Mouse (Mus musculus) liver, embryonic 11.5 days (tissue): ENCODE data around the gene Dst. TPM values are rescaled to one million over a fixed set of nuclear protein-coding genes. Genes with fewer than 3 reads are reported as not detected.
A peak's percentile ranks its signal among the peaks of the same experiment; 100 is the strongest.

Source experiments
- ATAC-seq: fragments of 200-750 bp; cut with Nextera tagmentation; replicated peaks from 2 replicates; pipeline ENCODE4 v1.8.0; 2017; ENCODE audit warnings: moderate number of reproducible peaks, mild to moderate bottlenecking, moderate TSS enrichment, moderate library complexity; ENCODE audit not compliant: low FRiP score
- DNase-seq: peaks from one replicate; pipeline ENCODE4 v3.0.0-alpha.2; 2017; ENCODE audit warnings: low spot score
- H3K27ac ChIP-seq: fragments of 300-500 bp; sonication (generic); 2 replicates; pipeline ENCODE4 v1.5.1; 2014; ENCODE audit warnings: mild to moderate bottlenecking, low read depth, low read length, control low read depth
- H3K27me3 ChIP-seq: fragments of 300-500 bp; sonication (generic); replicated peaks from 2 replicates; pipeline ENCODE4 v1.6.1; 2014; ENCODE audit warnings: low read length, mixed read lengths; ENCODE audit not compliant: control insufficient read depth, insufficient read depth
- H3K36me3 ChIP-seq: fragments of 300-500 bp; sonication (generic); 2 replicates; pipeline ENCODE4 v1.6.1; 2014; ENCODE audit warnings: mild to moderate bottlenecking, low read length, moderate library complexity, mixed read lengths; ENCODE audit not compliant: control insufficient read depth, insufficient read depth
- H3K4me1 ChIP-seq: fragments of 300-500 bp; sonication (generic); replicated peaks from 2 replicates; pipeline ENCODE4 v1.6.1; 2014; ENCODE audit warnings: low read length, mixed read lengths; ENCODE audit not compliant: control insufficient read depth, insufficient read depth
- H3K4me2 ChIP-seq: fragments of 300-500 bp; sonication (generic); 2 replicates; pipeline ENCODE4 v1.6.1; 2014; ENCODE audit warnings: mild to moderate bottlenecking, control low read depth, moderate library complexity
- H3K4me3 ChIP-seq: fragments of 300-500 bp; sonication (generic); 2 replicates; pipeline ENCODE4 v1.5.1; 2014; ENCODE audit warnings: low read depth, low read length, control low read depth
- H3K9ac ChIP-seq: fragments of 300-500 bp; sonication (generic); 2 replicates; pipeline ENCODE4 v1.6.1; 2014; ENCODE audit warnings: low read depth, low read length, control low read depth
- H3K9me3 ChIP-seq: fragments of 300-500 bp; sonication (generic); 2 replicates; pipeline ENCODE4 v1.6.1; 2016; ENCODE audit warnings: low read length, inconsistent platforms, mixed read lengths; ENCODE audit not compliant: control insufficient read depth
- WGBS: fragments of 180-500 bp; shearing (Covaris S2); extraction: QIAGEN DNeasy Blood & Tissue Kit; methylation state at CpG from one replicate; pipeline ENCODE4 v1.1.7; 2014; 5-methylcytosine and 5-hydroxymethylcytosine counted together
- polyA plus RNA-seq: library from polyadenylated mRNA; unstranded; fragments of >200 nt; fragmentation: Nextera tagmentation; extraction: Ambion mirVana; gene quantifications from 2 replicates; pipeline ENCODE4 v1.2.1, GENCODE M21; 2014

Dst gene
- polyA plus RNA-seq, 1 experiment from 2014 or later, result 9.4 TPM

GRCm38 (mm10) chr1:34189318-34189717, 281.3 kb downstream of the Dst start:
- H3K4me2 ChIP-seq, result no peak overlapping the region
- no peak overlapping the region for H3K9ac ChIP-seq
- H3K27ac ChIP-seq, result no peak overlapping the region
- DNase-seq, result no peak
- H3K4me1 ChIP-seq, result no peaks in the 10 kb centered on the region
- H3K9me3 ChIP-seq, result no peaks in the 10 kb centered on the region
- no peaks in the 10 kb centered on the region for H3K36me3 ChIP-seq
- no peak overlapping the region for H3K4me3 ChIP-seq
- WGBS, result 86% methylated on average over 14 of the region's 14 CpGs
- no peaks in the 10 kb centered on the region for H3K27me3 ChIP-seq
- ATAC-seq, result no peak

DNA sequence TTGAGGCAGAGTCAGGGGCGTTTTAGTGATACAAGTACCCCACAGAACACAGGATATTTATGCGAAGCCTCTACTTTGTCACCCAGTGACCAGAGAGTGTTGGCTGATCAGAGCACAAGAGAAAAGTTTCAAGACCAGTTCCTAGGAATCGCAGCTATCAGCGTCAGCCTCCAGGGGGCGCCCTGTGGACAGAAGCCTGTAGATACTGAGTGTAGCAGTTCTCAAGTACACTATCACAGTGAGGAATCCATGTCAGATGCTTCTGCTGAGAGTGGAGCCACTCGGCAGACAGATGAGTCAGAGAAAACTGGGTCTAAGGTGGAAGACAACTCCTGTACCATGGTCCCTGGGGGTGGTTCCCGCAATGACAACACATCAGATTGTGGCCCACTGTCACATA, 281.9 kb downstream of the Dst start:
- Histone ChIP-seq H3K4me3 (no peak overlapping the region), H3K4me1 (no peaks in the 10 kb centered on the region), H3K9ac (no peak overlapping the region), H3K36me3 (no peaks in the 10 kb centered on the region), H3K27me3 (no peaks in the 10 kb centered on the region), H3K9me3 (no peaks in the 10 kb centered on the region), H3K27ac (no peak overlapping the region), H3K4me2 (no peak overlapping the region)
- DNase-seq, result no peak
- 58% methylated on average over 7 of the region's 7 CpGs for WGBS
- no peak for ATAC-seq

DNA sequence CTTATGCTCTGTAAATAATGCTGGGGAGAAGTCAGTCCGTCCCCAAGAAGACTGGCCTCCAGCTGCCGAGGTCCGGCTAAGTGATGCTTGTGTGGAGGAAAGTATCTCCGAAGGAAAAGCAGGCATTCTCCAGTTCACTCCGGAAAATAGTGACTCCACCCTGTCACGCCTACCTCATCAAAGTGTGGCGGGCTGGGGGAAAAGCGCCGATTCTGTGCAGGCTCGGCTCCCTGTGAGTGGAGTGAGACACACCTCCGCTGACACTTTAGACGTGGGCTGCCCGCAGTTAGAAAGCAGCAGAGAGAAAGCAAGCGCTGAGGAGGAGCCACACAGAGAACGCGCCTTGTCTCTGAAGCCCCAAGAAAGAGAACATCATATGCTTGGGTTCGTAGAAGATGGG, 284.1 kb downstream of the Dst start:
- Histone ChIP-seq H3K27ac (no peak overlapping the region), H3K9ac (no peak overlapping the region), H3K27me3 (no peaks in the 10 kb centered on the region), H3K4me3 (no peak overlapping the region), H3K4me2 (no peak overlapping the region), H3K9me3 (no peaks in the 10 kb centered on the region), H3K36me3 (no peaks in the 10 kb centered on the region), H3K4me1 (no peaks in the 10 kb centered on the region)
- DNase-seq (no peak), ATAC-seq (no peak)
- 90% methylated on average over 17 of the region's 17 CpGs for WGBS

DNA sequence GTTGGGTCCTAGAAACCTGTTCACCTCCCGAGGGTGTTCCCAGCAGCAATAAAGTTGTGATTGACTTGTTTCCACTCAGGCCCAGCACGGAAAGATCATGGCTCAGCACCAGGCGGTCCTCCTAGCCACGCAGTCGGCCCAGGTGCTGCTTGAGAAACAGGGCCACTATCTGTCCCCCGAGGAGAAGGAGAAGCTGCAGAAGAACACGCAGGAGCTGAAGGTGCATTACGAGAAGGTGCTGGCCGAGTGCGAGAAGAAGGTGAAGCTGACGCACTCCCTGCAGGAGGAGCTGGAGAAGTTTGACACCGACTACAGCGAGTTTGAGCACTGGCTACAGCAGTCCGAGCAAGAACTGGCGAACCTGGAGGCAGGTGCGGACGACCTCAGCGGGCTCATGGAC, 292.8 kb downstream of the Dst start:
- Histone ChIP-seq H3K9ac (no peak overlapping the region), H3K36me3 (no peaks in the 10 kb centered on the region), H3K27me3 (no peaks in the 10 kb centered on the region), H3K4me3 (no peak overlapping the region), H3K9me3 (no peaks in the 10 kb centered on the region), H3K4me2 (no peak overlapping the region), H3K4me1 (no peaks in the 10 kb centered on the region), H3K27ac (no peak overlapping the region)
- ATAC-seq (no peak), DNase-seq (no peak)
- WGBS, result 86% methylated on average over 18 of the region's 18 CpGs

- no peak overlapping the region for H3K4me3 ChIP-seq
- no peaks in the 10 kb centered on the region for H3K36me3 ChIP-seq
- DNase-seq (no peak), ATAC-seq (no peak)
- no peaks in the 10 kb centered on the region for H3K27me3 ChIP-seq
- H3K4me1 ChIP-seq, result no peaks in the 10 kb centered on the region
- no peak overlapping the region for H3K27ac ChIP-seq
- H3K4me2 ChIP-seq, result no peak overlapping the region
- WGBS, result 36% methylated on average over 4 of the region's 4 CpGs
- H3K9ac ChIP-seq, result no peak overlapping the region
- no peaks in the 10 kb centered on the region for H3K9me3 ChIP-seq
Observed at GRCm38 (mm10) chr1:34201483-34201882, 293.5 kb downstream of the Dst start.

GRCm38 (mm10) chr1:34211704-34212103, 303.7 kb downstream of the Dst start:
- H3K27me3 ChIP-seq, result no peaks in the 10 kb centered on the region
- ATAC-seq (no peak), DNase-seq (no peak)
- H3K9me3 ChIP-seq, result no peaks in the 10 kb centered on the region
- 81% methylated on average over 3 of the region's 3 CpGs for WGBS
- H3K27ac ChIP-seq, result no peak overlapping the region
- no peak overlapping the region for H3K9ac ChIP-seq
- no peak overlapping the region for H3K4me3 ChIP-seq
- no peak overlapping the region for H3K4me2 ChIP-seq
- no peaks in the 10 kb centered on the region; the same call in 1 of the 2 replicates for H3K36me3 ChIP-seq
- no peaks in the 10 kb centered on the region for H3K4me1 ChIP-seq

DNA sequence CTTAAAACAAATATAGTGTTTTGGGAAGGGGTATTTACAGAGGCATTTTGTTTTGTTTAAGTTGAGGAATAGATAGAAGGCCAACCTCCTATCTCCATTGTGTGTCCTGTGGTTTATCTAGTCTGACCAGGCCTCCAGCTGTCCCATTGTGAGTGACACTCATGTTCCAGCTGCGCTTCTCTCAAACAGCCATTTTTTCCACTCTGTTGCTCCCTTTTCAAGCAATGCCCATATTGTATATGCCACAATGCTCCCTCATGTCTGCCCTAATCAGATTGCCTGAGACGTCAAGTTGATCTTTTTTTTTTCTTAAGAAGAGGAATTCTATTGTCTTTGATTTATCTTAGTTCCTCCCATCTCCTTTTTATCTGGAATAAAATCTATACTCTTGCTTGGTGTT, 308.4 kb downstream of the Dst start:
- Histone ChIP-seq H3K4me3 (no peak overlapping the region), H3K4me2 (no peak overlapping the region), H3K9ac (no peak overlapping the region), H3K36me3 (peaks cover 2% of the 10 kb centered on the region), H3K4me1 (no peaks in the 10 kb centered on the region), H3K9me3 (no peaks in the 10 kb centered on the region), H3K27ac (no peak overlapping the region), H3K27me3 (no peaks in the 10 kb centered on the region)
- DNase-seq, result no peak
- WGBS, result 48% methylated on average over 2 of the region's 2 CpGs
- ATAC-seq, result no peak

GRCm38 (mm10) chr1:34218323-34218722, 310.3 kb downstream of the Dst start:
- no peak overlapping the region for H3K9ac ChIP-seq
- no peak overlapping the region for H3K27ac ChIP-seq
- H3K9me3 ChIP-seq, result no peaks in the 10 kb centered on the region
- DNase-seq (peak; percentile 64), ATAC-seq (peak; percentile 51)
- H3K4me1 ChIP-seq, result no peaks in the 10 kb centered on the region
- WGBS, result 32% methylated on average over 6 of the region's 6 CpGs
- no peak overlapping the region for H3K4me2 ChIP-seq
- H3K4me3 ChIP-seq, result no peak overlapping the region
- no peaks in the 10 kb centered on the region for H3K27me3 ChIP-seq
- peaks cover 2% of the 10 kb centered on the region; the same call in 1 of the 2 replicates for H3K36me3 ChIP-seq

GRCm38 (mm10) chr1:34218801-34219200, 310.8 kb downstream of the Dst start:
- H3K9ac ChIP-seq, result no peak overlapping the region
- H3K27ac ChIP-seq, result no peak overlapping the region
- no peaks in the 10 kb centered on the region for H3K4me1 ChIP-seq
- H3K4me2 ChIP-seq, result no peak overlapping the region
- WGBS, result 82% methylated on average over 9 of the region's 9 CpGs
- no peaks in the 10 kb centered on the region for H3K27me3 ChIP-seq
- H3K4me3 ChIP-seq, result no peak overlapping the region
- DNase-seq, result no peak
- H3K36me3 ChIP-seq, result peaks cover 2% of the 10 kb centered on the region; the same call in 1 of the 2 replicates
- no peak for ATAC-seq
- H3K9me3 ChIP-seq, result no peaks in the 10 kb centered on the region
